Mouse (Mus musculus): ENCODE data around the gene Sars2.

GRCm38 (mm10) chr7:28732341-28733142 lies 9.2 kb upstream of the Sars2 start:
- TF ChIP-seq CTCF (IDR thresholded peaks at IDR 0.05; ENCODE audit: borderline replicate concordance, insufficient read depth, low read length) (no peak), POLR2A (IDR thresholded peaks at IDR 0.05; ENCODE audit: low read depth, low read length) (no peak)
